Mouse (Mus musculus): ENCODE data around the gene Ttc29.
A peak's percentile ranks its signal among the peaks of the same experiment; 100 is the strongest.

Gene Ttc29

DNA sequence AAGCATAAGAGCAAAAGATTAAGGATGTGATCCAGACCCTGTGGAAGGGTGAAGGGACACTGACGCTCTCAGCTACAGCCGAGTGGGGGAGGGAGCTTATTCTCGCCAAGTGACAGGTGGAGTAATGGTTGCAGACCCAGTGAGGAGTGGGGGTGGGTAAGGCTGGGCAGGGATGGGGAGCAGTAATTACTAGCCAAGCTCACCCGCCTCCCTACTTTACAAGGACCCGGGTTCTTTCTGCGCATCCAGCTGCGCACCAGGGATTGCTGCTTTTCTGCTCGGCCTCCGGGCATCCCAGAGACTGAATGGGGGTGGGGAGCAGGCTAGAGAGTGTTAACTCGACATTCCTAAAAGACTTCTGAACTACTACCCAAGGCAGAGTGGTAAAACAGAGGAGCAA, 213.4 kb downstream of the Ttc29 start:
- no peak for DNase-seq (ENCODE audit: low spot score)

GRCm38 (mm10) chr8:78426875-78427768, 214.0 kb downstream of the Ttc29 start:
- DNase-seq (ENCODE audit: low spot score): no peak

GRCm38 (mm10) chr8:78427769-78428130, 214.7 kb downstream of the Ttc29 start:
- no peak for DNase-seq (ENCODE audit: low spot score)

DNA sequence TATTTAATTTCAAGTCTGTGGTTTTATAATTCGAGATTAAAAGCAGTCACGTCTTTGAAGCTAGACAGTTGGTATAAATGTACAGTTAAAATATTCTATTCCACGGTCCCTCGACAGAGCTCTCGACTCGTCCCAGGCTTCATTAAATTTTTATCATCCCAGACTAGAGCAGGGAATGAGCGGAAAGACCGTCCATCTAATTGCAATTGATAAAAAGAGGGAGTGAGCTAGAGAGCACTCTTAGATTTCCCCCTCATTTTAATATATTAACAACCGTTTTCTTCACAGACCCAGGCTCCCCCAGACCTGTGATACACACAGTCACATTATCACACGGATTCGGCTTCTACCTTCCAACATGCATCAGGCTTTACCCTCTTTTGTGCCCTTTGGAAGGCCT, 215.1 kb downstream of the Ttc29 start:
- no peak for DNase-seq (ENCODE audit: low spot score)

DNA sequence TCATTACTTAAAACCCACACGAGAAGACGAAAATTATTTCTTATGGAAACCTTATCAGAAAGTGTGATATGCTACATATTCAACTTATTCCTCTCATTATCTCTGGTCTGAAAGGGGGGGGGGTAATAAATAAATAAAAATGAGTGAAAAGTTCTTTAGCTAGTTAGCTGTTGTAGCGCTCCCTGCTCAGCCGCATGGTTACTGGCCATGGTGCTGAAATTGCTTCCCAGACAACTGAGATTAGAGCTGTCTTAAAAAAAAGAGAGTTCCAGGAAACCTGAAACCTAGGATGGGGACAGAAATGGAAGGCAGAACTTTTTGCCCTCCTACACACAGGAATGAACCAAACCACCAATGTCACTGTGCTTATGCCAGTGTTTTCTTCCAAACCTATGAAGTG, 218.3 kb downstream of the Ttc29 start:
- DNase-seq (ENCODE audit: low spot score): no peak

DNA sequence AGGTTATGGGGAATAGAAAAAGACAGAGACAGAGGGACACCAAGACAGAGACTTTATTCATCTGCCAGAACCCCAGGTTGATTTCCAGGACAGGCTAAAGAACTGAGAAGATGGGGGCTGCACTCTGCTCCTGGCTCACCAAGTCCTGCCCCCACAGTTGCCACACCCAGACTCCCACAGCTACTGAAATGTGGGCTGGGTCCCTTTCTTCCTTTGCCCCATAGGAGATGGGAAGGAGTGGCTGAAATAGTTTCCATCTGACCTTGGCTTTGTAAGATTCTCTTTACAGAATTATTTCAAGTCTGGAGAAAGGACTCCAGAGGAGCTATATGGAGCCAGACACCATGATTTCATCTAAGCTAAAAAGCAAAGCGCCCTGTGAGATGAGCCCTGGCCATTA, 219.4 kb downstream of the Ttc29 start:
- no peak for DNase-seq (ENCODE audit: low spot score)

GRCm38 (mm10) chr8:78433318-78433717, 220.2 kb downstream of the Ttc29 start:
- no peak for DNase-seq (ENCODE audit: low spot score)

DNA sequence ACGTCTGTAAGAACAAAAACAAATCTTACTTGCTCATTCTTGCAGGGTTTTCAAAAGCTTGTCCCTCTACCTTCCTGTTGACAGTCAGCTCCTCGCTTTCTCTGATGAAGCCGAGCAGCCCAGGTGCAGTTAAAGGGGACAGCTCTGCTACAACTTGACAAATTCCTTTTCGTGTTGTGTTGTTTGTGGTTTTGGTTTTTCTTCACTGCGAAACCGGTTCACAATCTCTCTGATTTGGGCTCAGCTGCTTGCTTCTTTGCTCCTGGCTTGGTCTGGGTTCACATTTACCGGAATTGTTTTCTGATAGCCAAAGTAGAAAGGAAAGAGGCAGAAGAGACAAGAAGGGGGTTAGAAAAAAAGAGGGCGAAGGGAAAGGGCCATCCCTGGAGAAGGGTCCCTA, 221.2 kb downstream of the Ttc29 start:
- DNase-seq (ENCODE audit: low spot score): no peak

GRCm38 (mm10) chr8:78434823-78435623, 221.9 kb downstream of the Ttc29 start:
- no peak for DNase-seq (ENCODE audit: low spot score)

DNA sequence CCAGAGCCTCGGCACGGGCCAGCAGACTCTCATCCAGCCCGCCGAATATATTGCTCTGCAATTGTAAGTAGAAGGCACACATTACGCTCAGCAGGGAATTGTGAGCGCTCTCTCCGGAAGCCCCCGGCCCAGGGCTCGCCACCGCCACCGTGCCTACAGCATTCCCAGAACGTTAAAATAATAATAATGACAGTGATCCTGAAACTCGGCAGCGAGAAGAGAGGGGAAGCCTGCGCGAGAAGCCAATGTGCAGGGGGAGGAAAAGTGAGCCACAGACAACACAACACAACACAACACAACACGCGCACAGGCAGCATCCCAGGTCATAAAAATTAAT, 222.5 kb downstream of the Ttc29 start:
- no peak for DNase-seq (ENCODE audit: low spot score)

DNA sequence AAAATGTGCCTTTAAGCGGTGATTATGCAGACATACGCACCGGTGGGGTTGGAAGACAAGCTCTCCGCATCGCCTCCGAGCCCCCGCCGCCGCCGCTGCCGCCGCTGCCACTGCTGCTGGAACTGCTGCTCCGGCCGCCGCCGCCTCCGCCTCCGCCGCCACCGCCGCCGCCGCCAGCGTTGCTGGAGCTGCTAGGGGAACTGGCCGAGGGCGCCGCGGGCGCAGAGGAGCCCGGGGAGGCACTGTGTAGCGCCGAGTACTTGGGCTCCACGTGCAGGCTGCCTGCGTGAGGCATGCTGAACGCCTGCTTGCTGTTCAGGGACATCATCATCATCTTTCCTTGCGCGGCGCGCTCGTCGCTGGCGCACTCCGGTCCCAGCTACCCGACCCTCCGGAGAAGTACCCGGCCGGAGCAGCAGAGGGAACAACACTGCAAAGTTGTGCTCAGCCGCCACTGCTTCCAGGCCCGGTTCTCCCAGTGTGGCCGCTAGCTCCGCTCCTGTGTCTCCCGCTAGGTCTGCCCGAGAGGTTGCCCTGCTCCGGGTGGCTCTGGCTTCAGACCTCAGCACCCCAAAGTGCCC, 223.1 kb downstream of the Ttc29 start, which contains the start of gene Pou4f2:
Pou4f2 (minus strand) TSS at position 575 of the 581 bp plus-strand sequence.
- DNase-seq (ENCODE audit: low spot score): peak; percentile 57

GRCm38 (mm10) chr8:78436661-78437060, 223.6 kb downstream of the Ttc29 start:
- no peak for DNase-seq (ENCODE audit: low spot score)

GRCm38 (mm10) chr8:78437140-78438045, 224.3 kb downstream of the Ttc29 start:
- peak; percentile 19 for DNase-seq (ENCODE audit: low spot score)

GRCm38 (mm10) chr8:78438121-78438520, 225.0 kb downstream of the Ttc29 start:
- DNase-seq (ENCODE audit: low spot score): peak; percentile 15

DNA sequence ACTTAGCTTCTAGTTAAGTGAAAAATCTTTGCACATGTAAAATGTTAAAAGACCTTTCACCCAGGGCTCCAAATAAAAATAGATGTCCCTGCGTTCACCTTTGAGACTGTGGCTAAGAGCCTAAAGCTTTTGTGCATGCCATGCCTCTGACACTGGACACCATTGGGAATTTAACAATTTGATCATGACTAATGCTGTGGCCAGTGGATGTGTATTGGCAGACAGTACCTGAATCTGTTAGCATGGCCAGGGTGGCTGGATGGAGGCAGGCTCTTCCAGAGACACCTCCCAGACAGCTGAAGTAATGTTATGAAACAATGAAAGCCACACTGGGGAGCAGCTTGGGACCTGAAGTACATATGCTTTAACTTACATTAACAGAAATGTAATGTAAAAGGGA, 229.7 kb downstream of the Ttc29 start:
- no peak for DNase-seq (ENCODE audit: low spot score)
